Mouse (Mus musculus): ENCODE measurements around the gene Cog5.

Gene Cog5

DNA sequence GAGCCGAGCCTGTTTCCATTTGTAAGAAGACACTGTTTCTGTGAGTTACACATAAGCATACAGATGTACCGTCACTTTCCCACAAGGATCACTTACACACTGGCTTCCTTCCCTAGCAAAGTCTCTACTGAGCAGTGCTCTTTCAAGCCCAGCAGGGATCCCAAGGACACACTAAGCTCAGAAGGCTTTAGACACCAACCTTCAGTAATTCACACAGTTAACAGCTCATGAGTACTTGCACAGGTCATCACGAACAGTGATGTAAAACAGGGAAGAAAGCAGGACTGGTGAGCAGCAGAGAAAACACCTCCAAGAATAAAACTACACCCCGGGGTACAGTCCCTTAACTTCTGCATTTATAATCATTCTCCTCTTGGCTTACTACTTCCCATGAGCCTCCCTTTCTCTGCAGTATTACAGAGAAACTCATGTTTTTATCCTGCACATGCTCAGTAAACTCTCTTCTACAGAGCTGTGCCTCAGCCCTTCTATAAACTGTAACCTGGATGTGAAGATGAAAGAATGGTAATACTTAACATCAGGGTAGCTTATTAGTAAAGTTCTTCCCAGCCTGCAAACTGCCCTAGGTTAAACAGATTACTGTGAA is 283.8 kb downstream of the Cog5 start:
- no peak for DNase-seq (ENCODE audit: low spot score in 2 of 2)

DNA sequence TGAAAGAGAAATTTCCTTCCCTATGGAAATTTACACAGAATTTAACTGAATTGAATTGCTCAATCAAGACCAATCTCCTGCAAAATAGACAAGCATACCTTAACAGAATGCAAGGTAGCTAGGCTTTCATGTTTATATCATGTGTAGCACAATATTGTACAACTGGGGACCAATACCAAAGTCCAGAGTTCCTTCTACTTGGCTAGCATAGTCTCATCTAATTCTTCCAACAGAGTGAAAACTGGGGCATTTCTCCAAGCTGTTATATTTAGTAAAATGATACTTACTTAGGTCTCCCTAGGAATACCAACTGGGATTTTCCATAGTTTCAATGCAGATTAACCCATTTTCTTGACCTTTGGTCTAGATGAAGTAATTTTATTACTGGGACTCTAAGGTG is 284.4 kb downstream of the Cog5 start:
- DNase-seq (ENCODE audit: low spot score in 2 of 2), result no peak

DNA sequence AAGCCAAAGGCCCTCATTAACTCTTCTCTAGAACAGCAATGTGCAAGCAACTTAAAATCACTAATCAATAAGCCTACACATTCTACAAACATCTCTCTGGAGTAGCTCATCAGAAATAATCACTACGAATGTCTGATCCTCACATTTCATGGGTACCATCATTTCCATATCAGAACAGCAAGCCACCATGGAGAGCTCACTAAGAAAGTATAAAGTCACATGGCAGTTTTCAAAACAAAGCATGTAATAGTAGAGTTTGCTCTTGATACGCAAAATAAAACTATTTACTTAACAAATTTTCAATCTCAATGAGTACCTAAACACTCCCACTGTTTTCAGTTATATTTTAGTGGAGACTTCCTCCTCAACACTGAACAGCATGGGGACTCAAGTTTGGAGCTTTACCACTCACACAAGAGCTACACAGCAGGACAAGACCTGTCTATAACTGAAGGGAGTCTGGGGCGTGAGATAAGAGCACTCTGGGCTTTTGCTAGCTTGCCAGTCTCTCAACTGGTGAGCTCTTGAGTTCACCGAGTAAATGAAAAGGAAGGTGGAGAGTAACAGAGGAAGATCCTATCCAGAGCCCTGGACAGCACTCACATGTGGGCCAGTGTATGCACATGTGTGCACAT is 288.5 kb downstream of the Cog5 start:
- no peak for DNase-seq (ENCODE audit: low spot score in 2 of 2)

DNA sequence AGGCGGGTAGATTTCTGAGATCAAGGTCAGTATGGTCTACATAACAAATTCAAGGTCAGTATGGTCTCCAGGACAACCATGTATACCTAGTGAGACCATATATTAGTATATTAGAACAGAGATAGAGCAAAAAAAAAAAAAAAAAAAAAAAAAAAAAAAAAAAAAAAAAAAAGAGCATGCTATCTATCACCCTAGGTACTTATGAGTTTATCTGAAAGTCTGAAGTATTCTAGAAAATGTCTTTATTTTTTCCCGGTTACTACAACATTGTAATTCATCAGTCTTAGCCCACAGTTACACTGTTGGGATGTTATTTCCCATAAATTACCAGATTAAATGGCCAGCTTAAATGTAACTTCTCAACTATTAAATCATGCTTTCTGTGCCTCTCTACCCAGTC is 289.7 kb downstream of the Cog5 start:
- DNase-seq (ENCODE audit: low spot score in 2 of 2), result no peak

DNA sequence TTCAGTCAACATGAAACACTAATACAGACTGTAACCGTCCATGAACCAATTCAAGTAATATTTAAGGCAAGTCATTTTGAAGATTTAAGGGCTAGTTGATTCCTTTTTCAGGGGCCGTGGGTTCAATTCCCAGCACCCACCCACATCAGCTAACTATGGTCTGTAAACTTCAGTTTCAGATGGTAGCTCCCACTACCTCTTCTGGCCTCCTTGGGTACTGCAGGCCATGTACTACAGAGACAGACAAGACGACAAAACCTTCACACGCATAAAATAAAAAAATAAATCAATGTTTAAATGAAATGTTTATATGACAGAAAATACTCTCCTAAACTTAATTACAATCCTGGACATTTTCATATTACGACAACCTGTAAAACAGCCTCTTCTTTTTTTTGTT is 292.8 kb downstream of the Cog5 start:
- no peak for DNase-seq (ENCODE audit: low spot score in 2 of 2)

DNA sequence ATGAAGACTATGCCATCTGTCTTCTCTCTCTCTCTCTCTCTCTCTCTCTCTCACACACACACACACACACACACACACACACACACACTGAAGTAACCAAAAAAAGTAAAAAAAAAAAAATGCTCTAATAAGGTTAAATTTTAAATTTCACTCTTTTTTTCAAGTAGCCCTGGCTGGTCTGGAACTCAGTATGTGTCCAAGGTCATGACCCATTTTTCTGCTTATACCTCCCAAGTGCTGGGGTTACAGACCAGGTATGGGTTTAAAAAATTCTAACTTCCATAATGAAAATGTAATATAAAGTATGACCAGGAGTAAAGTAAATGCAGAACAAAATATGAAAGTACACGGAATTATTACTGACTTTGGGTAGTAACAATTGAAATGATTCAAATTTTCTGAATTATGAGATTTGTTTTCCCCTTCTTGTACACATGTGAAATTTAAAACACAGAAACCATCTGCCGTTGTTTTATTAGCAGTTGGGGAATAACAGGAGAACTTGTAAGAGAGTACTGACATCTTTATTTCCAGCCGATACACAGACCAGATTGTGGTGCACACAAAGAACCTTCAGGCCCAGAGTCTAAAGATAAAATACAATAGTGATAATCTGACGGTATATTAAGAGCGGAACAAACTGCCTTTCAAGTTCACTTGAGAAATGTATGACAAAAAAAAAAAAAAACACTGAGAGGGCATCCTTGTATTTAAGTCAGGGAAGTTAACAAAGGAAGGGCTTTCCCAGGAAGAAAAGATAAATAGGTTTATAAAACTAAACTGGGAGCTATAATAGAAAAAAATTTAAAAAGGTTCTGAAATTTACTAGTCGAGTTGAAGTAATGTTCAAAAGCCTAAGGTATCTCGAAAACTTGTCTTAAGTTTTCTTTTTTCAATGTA is 293.7 kb downstream of the Cog5 start:
- no peak for DNase-seq (ENCODE audit: low spot score in 2 of 2)

DNA sequence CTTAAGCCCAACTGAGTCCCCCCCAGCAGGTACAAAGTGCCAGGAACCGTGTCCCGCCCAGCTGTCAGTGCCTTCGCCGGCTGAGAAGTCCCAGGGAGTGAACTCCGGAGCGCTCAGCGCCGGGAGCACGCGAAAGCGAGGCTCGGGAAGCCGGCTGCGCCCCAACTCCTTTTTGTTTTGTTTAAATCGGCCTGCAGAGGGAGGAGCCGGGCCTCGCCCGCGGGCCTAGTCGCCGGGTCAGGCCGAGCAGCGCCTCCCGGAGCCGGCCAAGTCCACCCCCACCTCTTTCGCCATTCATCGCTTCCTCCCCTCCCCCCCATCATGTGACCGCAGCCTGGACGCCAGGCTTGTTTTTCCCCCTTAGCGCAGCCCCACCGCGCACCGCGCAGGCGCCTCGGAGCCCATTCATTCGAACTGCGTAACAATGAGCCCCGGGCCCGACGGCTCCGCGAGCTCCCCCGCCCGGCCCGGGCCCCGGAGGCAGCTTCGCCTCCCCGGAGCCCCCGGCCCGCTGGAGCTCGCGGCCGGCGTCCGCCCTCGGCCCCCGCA is 294.6 kb downstream of the Cog5 start:
- peak; percentile 79 to 91 for DNase-seq (ENCODE audit: low spot score in 2 of 2)

DNA sequence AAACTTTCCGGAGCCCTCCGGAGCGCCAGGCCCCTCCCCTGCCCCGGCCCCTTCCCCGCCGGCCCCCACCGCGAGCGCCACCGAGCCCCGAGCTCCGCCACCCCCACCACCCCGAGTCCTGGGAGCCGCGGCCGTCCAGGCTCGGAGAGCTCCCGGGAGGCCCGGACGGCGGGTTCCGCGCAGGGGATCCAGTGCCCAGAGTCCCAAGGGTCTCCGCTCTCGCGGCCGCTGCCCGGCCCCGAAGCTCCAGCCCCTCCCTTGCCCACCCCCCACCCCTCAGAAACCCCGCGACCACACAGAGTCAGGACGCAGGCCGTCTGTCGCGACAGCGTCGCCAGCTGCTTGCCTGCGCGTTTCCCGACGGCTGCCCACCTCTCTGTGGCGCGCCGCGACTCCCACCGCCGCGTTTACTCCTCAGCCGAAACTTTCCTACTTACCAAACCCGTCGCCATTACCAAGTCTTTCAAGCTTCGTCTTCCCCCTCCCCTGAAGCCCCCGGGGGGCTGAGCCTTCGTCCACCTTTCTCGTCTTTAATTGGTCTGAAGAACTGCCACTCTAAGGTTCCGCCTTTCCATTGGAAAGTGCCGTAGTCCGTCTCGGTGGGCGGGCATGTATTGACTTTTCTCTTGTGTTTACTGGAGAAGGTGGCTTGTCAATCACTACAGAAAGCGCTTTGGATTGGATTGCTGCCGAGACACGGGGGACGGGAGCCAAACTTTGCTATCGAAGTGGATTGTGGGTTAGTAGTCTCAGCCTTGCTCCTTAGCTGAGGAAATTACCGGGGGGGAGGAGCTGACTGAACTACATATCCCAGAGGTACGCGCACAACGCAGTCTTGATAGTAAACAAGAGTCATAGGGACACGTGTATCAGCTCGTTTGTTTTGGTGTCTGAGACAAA is 295.3 kb downstream of the Cog5 start, which contains the start of gene Hbp1:
Hbp1 (minus strand) TSS at position 777 of the 900 bp plus-strand sequence.
- DNase-seq (ENCODE audit: low spot score in 2 of 2), result peak; percentile 93 to 98

DNA sequence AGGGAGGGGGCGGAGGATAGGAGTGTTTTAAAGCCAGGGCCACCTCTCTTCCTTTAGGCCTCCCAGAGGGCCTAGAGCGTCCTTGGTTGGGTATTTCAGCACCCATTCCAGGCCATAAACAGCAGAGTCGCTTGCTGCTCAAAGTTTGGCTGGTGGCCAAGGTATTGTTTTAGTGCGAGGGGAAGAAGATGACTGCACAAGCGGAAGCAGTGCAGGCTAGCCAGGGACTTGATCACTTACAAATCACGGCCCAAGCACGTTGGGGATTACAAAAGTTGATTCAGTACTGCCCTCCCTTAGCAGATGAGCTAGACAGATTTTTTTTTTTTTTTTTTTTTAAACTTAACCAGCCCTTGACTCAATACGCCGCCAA is 296.0 kb downstream of the Cog5 start:
- no peak for DNase-seq (ENCODE audit: low spot score in 2 of 2)

DNA sequence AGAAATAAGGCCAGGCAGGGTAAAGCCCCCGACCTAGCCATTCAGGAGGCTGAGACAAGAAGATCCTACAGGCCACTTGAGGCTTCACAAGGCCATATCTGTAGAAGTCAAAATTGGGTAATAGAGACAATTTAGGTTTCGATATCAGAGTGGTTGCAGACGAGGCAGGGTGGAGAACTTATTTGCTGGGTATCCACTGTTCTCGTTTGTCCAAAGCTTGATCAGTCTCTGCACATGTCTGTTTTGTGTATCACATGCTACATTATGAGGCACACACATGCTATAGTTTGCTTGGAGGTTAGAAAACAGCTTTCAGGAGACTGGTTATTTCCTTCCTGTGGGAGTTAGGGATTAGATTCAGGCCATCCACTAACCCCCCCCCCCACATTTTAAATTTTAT is 301.2 kb downstream of the Cog5 start:
- DNase-seq (ENCODE audit: low spot score in 2 of 2), result no peak

DNA sequence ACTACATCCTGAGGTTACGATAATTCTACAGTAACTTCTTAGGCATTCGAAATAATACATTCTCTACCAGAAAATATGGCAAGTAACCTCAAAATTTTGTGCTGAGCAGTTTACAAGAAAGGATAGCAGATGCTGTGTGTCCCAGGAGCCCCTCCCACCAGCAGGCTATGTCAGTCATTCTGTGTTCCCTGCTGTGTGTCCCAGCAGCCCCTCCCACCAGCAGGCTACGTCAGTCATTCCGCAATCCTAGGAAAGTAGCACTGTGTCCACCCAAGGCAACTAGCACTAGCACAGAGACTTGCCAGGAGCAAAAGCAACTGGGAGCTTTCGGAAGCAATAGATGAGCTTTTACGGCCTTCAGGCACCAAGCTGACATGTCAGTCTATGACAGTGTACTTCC is 309.4 kb downstream of the Cog5 start:
- no peak for DNase-seq (ENCODE audit: low spot score in 2 of 2)

DNA sequence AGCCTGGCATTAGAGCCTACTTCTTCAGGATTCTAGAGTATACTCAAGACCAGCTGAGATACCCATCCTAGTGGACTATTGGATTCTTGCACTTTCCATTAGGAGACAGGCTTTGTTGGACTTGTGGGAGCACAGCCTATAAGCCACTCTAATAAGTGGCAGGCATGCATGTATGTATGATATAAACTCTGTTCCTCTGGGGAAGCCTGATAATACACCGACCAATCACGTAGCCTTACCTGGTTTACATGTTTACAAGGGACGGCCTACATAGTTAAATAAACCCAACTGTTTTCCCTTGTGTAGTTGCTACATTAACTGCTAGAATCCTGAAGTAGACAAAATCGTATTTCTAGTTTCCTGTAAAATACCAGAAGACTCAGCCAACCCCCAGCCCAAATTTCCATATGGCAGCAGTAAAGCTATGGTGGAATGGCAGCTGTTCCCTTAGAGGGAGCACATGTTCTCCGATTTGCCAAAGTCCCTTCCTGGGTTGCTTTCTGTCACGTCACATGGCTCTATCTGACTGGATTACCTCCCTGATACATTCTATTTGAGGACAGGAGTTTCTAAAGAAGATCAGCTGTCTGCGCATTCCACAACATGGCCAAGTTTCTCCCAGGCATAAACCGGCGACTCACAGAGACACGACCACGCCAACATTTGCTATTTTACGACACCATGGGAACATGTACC is 311.0 kb downstream of the Cog5 start:
- DNase-seq (ENCODE audit: low spot score in 2 of 2), result no peak

DNA sequence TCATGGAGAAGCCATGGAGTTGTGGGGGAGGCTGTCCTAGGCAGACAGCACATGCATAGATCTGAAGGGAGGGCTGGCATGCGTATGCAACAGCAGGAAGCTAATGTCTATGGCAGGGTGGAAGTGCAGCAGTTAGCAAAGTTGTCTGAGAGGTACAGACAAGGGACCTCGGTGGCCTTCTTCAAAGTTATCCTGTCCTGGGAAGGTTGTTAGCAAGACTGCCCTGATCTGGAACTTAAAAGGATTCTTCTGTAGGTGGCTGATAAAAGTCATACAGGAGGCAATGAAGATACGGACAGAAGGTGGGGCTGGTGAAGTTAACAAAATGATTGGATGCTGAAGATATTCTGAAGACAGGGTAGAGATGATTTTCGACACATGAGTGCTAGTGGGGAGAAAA is 311.7 kb downstream of the Cog5 start:
- DNase-seq (ENCODE audit: low spot score in 2 of 2), result no peak

DNA sequence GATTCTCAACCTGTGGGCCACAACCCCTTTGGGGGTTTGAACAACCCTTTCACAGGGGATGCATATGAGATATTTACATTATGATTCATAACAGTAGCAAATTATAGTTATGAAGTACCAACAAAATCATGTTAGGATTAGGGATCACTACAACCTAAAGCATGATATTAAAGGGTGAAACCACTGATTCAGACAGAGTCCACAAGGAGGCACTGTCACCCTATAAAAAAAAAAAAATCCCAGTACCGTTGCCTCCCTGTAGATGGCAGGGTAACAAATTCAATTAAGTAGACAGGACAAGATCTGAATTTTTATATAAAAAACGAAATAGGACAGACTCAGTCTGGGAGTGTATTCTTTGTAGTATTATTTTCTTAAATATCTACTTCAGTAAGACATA is 312.9 kb downstream of the Cog5 start:
- peak in 1 of 2 experiments; percentile 27 for DNase-seq (ENCODE audit: low spot score in 2 of 2)

DNA sequence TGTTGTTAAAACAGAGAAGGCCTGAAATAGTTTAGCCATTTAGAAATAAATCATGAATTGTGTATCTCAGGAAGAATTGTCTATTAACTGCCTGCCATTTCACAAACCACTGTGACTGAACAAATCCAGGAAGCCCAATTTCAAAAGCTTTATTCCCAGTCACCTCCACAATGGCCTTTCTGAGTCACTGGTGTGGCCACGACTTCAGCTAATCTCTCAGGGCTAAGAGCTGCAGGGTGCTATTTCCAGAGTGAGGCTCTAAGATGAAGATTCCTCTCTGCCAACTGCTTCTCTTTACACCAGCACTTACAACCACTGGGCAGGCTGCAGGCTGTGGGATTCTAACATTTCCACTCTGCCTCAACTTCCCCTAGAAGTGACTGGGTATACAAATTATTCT is 314.4 kb downstream of the Cog5 start:
- DNase-seq (ENCODE audit: low spot score in 2 of 2), result no peak

DNA sequence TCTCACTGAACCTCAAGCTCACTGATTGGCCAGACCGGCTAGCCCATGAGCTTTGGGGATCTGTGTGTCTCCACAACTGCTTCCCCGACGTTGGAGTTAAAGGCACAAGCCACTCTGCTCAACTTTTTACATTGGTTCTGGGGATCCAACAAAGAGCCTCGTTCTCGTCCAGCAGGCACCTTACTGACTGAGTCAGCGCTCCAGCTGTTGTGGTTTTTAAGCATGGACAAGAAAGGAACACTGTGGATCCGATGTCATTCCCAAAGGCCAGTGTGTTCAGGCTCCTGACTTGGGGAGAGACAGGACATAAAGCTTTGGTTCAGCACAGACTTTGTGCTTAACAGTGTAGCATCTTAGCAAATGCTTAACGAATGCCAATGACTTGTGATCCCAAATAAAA is 316.9 kb downstream of the Cog5 start:
- DNase-seq (ENCODE audit: low spot score in 2 of 2), result no peak

DNA sequence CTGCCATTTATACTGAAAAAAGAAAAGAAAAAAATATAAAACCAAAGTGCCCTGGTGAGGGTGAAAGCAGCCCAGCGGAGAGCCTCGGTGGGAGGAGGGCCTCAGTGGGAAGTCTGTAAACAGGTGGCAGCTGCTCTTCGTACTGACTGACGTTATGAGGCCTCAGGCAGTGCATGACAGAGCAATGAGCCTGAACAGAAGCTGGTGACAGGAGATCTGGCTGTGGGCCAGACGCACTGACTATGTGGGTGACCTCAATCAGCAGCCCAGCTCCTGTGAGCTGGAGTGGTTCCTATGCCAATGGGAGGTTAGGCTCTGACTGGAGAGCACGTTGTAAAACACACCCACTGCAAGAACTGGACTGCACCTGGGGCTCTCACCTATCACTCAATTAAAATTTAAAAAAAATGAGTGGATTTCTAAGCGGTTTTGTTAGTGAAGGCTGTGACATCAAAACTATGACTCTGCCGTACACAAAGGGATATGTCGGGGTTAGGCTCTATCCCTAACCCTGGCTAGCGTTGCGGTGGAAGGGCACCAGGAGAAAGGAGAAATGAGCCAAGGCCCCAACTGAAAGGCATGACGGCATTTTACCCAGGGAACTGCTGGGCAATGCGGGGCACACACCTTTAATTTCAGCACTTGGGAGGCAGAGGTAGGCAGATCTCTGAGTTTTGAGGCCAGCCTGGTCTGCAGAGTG is 319.0 kb downstream of the Cog5 start:
- peak in 1 of 2 experiments; percentile 70 for DNase-seq (ENCODE audit: low spot score in 2 of 2)

DNA sequence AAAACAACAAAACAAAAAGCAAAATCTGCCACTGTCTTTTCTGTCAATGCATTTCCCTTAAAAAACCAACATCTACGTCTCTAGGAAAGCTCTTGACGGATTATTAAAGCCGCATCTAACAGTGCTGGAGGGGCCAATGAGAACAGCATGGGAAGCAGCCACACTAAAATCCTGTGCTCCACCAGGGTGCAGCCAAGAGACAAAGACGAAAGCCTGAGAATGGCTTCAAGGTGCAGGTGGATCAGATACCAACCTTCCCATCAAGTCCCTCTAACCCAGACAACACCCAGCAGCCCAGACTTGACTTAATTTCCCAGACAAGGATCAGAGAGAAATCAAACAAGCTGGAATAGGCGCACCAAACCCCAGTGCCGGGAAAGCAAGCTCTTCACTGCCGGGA is 321.9 kb downstream of the Cog5 start:
- DNase-seq (ENCODE audit: low spot score in 2 of 2), result peak in 1 of 2 experiments; percentile 22

DNA sequence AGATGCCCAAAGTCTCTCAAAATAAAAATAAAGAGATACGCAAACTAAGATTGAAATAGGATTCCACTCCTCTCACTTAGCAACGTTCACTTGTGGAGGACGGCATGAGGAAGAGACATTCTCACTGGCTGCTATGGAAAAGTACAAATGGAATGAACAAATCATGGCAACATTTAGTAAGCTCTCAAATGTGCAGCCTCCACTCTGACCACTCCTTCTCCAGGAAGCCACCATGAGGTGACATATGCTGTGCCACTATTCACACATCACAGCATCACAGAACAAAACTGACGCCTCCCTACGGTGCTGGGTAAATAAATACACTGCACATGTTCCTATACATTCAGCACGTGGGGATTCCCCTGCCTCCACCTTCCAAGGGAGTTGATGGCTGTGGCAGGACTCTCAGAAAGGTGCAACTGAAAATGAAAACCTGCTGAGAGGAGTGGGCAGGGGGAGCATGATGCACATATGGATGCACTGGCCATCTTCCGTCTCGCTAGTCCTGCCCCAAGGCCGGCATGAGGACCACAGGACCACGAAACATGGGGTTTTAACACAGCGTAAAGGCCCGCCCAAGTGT is 323.0 kb downstream of the Cog5 start:
- DNase-seq (ENCODE audit: low spot score in 2 of 2), result no peak

DNA sequence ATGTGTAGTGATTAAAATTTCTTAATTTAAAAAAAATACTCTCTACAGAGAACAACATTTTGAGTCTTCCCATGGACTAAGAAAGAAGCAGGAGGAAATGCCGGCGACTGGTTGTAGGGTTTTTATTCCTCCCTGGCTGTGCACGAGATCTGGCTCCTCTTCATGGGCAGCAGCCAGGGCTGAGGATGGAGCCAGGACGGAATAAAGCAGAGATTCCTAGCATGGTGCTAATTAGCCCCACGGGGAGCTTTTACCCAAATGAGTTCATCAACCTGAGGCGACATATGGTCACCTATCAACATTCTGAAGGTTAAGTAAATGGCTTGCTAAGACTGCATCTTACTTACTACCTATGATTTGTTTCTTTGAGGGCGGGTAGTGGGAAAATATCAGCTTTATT is 328.6 kb downstream of the Cog5 start:
- DNase-seq (ENCODE audit: low spot score in 2 of 2), result peak in 1 of 2 experiments; percentile 29

Data from cerebellum, postnatal 4 days (tissue).